Mouse (Mus musculus) heart, postnatal 4 days (tissue): ENCODE measurements at regions not wholly inside any gene's neighbourhood (a gene's known extent, or its start where the extent isn't known, plus 50 kb on each side); places are given as distances from the start of the nearest gene placed in this dataset.
A peak's percentile ranks its signal among the peaks of the same experiment; 100 is the strongest.

ENCODE experiments used
- DNase-seq: peaks from one replicate; pipeline ENCODE4 v3.0.0; 2021

DNA sequence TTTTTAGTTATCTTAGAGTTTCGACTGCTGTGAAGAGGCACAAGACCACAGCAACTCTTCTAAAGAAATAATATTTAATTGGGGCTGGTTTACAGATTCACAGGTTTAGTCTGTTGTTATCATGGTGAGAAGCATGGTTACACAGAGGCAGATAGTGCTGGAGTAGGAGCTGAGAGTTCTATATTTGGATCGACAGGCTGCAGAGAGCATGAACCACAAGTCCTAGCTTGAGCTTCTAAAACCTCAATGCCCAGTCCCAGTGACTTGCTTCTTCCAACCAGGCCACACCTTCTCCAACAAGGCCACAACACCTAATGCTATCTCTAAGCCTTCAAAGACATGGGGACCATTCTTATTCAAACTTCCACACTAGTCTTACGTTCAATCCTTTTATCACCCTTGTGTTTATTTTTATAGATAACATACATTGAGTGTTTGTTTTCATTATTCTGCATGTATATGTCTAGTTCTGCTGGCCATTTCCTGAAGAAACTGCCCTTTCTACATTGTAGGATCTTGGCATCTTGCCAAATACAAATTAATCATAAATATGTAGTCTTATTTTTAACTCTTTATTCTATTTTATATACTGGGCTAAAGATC, 452.8 kb upstream of the Dmac1 start:
- DNase-seq, result no peak

GRCm38 (mm10) chr4:75714652-75715051, 436.5 kb upstream of the Dmac1 start:
- no peak for DNase-seq

DNA sequence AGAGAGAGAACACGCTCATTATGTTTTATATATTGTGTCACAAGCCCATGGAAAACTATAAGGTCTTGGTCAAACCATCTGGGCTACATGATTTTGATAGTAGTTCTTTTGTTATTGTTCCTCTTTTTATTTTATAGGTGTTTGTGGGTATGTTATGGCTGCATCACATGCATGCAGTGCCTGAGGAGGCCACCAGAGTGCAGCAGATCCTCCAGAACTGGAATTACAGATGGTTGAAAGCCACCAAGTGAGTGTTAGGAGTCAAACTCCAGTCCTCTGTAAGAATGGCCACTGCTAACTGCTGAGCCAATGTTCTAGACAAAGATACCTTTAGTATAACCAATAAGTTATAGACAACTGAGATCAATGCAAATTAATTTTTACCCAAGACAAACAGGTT, 435.9 kb upstream of the Dmac1 start:
- DNase-seq, result no peak

DNA sequence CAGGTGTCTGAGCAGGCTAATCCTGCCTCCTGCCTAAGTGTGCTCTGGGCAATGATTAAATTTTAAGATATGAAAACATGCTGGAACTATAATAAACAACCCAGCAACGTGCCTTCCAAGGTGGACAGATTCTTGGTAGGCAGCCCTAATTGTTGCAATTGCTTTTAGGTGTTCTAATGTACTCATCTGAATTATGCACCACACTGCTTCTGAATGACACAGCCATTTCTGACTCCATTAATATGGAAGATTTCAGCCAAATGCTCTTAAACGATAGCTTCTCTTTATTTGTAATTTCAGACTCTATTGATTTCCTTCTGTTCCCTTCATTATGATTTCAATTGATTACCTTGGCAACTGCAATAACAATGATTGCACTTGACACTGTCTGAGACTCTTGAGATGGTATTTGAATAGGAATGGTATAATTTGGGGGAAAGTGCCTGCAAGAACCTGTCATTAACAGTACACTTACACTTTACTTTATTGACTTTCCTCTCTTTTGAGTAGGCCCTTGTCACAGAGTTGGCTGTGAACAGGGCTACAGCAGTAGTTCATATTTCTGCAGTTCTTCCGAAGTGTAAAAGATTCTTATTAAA, 422.8 kb upstream of the Dmac1 start:
- no peak for DNase-seq

- no peak for DNase-seq
Observed at GRCm38 (mm10) chr4:75676590-75677174, 398.6 kb upstream of the Dmac1 start.

DNA sequence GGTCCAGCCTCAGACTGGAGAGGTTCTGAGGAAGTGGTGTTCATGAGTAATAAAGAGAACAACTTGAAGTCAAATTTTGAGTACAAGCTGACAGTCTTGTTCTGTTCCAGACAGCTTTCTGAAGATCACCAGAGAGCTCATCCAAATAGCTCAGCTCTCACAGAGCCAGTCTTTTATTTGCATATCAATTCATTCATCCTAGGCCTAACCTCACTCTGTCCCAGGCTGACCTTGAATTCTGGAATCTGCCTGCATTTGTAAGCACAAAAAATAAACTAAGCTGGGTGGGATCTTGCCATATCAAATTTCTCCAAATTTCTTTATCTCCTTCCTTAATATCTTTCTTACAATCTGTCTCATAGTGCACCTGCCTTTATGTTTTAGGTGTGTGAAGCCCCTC, 362.9 kb upstream of the Dmac1 start:
- no peak for DNase-seq

- no peak for DNase-seq
Observed at GRCm38 (mm10) chr4:75636627-75637026, 358.5 kb upstream of the Dmac1 start.

DNA sequence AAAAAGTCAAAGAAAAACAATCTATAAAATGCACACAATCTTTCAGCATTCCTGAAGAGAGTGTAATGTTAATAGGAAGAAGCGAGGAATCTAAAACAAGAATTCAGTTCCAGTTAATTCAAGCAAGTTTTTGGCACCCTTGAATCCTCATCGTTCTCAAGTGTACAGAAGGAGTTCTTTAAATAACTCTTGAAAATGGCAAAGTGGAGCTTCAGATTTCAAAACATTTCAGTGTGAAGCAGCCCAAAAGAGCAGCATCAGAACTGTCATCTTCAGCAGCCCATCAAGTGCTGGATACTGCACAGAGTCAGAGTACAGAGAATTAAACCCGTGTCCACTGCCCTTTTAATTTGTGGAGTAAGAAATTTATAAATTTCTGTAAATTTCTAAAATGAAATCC, 311.8 kb upstream of the Dmac1 start:
- DNase-seq, result no peak

GRCm38 (mm10) chr4:75588095-75588875, 310.2 kb upstream of the Dmac1 start:
- DNase-seq, result no peak

DNA sequence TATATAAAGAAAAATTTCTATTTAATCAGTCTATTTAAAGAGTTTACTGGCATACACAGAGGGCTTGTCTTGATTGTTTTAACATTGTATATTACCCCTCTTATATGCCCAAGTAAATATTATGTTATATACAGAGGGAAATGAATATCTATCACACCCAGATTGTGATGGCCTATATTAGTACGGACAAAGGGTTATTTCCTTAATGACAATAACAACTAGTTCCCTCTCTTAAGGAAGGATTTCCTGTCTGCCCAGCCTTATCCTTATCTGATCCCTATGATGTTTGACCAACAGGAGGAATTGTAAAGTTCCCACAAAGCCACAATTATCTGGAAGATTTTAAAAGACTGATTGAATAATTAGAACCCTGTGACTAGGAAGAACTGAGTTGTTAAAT, 301.8 kb upstream of the Dmac1 start:
- DNase-seq, result no peak

- DNase-seq, result no peak
Observed at GRCm38 (mm10) chr4:75572603-75573002, 294.5 kb upstream of the Dmac1 start.

DNA sequence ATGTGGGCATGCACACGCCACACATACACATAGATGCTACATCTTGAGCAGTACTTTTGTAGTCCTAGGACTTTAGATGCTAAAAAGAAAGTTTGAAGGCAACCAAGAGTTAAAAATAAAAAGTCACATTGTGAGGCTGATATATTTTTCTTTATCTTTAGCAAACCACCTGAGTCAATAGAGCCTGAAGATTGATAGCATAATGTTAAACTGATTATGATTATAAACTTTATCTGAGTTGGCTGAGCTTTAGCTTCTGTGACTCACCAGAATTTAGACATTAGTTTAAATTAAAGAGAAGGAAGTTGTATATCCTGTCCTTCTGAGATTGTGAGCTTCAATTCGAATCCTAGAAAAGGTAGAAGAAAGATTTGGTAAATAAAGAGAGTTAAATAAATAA, 289.5 kb upstream of the Dmac1 start:
- no peak for DNase-seq

- no peak for DNase-seq
Observed at GRCm38 (mm10) chr4:75562480-75562879, 284.4 kb upstream of the Dmac1 start.

DNA sequence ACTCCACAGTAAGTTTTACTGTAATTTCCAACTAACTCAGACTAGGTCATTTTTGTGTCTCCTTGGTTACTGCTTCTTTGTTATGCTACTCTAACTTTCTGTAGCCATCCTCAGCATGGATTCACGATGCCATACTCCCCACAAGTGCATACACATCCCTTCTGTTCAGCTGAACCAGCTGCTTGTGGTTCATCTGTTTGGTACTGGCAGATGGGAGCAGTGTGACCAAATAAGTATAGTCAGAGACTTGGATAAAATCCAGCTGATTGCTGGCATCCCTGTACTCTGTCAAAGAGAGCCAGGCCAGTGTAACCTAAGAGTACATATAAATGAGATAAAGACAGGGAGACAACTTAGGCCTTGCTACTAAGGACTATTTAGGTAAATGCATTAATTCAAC, 283.7 kb upstream of the Dmac1 start:
- DNase-seq, result peak; percentile 18

DNA sequence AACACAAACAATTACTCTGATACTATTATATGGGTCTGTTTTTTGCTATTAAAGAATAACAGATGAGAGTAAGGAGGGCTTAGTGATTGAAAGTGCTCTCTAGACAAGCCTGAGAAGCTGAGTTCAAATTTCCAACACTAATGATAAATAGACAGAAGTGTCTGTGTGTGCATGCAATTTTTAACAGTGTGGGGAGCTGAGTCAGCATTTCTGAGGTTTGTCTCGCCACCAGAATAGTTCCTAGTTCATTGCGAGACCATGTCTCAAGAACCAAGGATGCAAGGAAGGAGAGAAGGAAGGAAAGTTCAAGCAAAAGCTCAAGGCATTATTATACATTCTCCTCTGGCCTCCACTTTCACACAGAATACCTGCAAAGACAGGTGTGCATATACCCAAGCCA, 259.7 kb upstream of the Dmac1 start:
- no peak for DNase-seq

DNA sequence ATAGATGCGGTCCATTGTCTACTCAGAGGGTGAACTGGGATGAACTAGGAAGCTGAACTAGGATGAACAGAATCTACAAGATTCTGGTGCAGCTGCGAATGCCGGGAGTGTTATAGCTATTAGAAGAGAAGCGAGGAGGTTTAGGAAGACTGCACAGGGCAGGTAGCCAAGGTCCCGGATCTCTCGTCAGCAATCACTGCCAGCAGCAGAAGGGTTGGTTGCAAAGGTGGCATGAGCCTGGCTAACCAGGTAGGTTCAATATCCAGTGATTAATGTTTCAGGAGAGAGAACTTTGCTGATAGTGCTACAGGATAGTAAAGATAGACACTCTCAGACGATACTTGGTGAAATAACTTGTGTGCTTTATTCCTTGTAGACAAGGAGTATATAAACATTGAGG, 257.0 kb upstream of the Dmac1 start:
- no peak for DNase-seq

GRCm38 (mm10) chr4:75529607-75530006, 251.5 kb upstream of the Dmac1 start:
- DNase-seq, result no peak

GRCm38 (mm10) chr4:75517459-75518158, 239.5 kb upstream of the Dmac1 start:
- DNase-seq, result no peak
